ENCODE assay signal across 14 mouse cellular contexts in the genomic region with DNA sequence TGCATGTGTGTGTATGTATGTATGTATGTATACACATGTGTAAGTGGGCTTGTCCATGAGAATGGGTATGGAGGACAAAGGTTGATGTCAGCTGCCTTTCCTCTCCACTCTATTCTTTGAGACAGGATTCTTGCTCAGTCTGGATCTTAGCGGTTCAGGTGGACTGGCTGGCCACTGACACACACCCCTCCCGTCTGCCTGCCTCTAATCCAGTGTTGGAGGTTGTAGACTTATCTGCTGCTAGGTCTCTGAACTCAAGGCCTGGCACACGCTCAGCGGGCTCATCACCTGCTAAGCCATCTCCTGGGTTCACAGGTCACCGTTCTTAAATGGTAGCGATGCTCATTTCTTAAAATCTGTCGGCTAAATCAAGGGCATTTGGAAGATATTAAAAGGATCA.
"Had no signal": no experiment of that assay in that cellular context is flagged by ENCODE, and none has a peak within 500 bp of the region (broad histone marks: within the 10 kb centered on the region; RNA-seq: fewer than 3 reads in every experiment).

No protein-coding gene starts in this region.

- H3K9me3 ChIP-seq: limb, embryonic 12.5 days; liver, embryonic 13.5 days; lung, embryonic 15.5 days; neural tube, embryonic 15.5 days had no signal

- H3K9ac ChIP-seq: limb, embryonic 12.5 days; liver, embryonic 13.5 days; liver, postnatal 0 days; lung, embryonic 15.5 days; neural tube, embryonic 15.5 days had no signal

- H3K4me1 ChIP-seq: liver, embryonic 13.5 days had no signal

- ATAC-seq: liver, postnatal 0 days had no signal

- H3K4me2 ChIP-seq: limb, embryonic 12.5 days; liver, embryonic 13.5 days; lung, embryonic 15.5 days; neural tube, embryonic 15.5 days had no signal

- H3K27me3 ChIP-seq: limb, embryonic 12.5 days; liver, embryonic 13.5 days; lung, embryonic 15.5 days; neural tube, embryonic 15.5 days had no signal

- H3K27ac ChIP-seq: layer of hippocampus, adult 2 months; limb, embryonic 12.5 days; liver, embryonic 13.5 days; lung, embryonic 15.5 days; stomach, postnatal 0 days had no signal

- H3K4me3 ChIP-seq: layer of hippocampus, adult 2 months; limb, embryonic 12.5 days; liver, embryonic 13.5 days; lung, embryonic 15.5 days; neural tube, embryonic 15.5 days had no signal

- H3K36me3 ChIP-seq: limb, embryonic 12.5 days; liver, embryonic 13.5 days; lung, embryonic 15.5 days; neural tube, embryonic 15.5 days had no signal

- DNase-seq: kidney, adult 18-20 months; kidney, postnatal 10 days; kidney, postnatal 4 days; liver; liver, embryonic 13.5 days; liver, postnatal 0 days; lung, postnatal 14 days; right cerebral cortex, adult 18-20 months; thymus, postnatal 4 days had no signal
